Mouse (Mus musculus): ENCODE measurements around the gene Shroom3. TPM values are rescaled to one million over a fixed set of nuclear protein-coding genes. Genes with fewer than 3 reads are reported as not detected.

The Shroom3 gene
- polyA plus RNA-seq, 1 experiment from 2014 or later, result 1.1 TPM

DNA sequence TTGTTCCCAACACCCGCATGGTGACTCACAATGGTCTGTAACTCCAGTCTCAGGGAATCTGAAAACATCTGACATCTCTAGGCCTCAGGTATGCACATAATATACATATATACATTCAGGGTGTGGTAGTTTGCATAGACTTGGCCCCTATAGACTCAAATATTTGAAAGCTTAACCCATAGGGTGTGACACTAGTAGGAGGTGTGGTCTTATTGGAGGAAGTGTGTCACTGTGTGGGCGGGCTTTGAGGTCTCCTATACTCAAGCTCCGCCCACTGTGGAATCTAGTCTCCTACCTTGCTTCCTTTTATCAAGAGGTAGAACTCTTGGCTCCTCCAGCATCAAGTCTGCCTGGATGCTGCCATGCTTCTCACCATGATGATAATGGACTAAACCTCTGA lies 91.7 kb downstream of the Shroom3 start:
- H3K27ac ChIP-seq (ENCODE audit: low read length), result no peak overlapping the region
- H3K27me3 ChIP-seq (ENCODE audit: control insufficient read depth, insufficient read depth, low read depth, low read length), result no peaks in the 10 kb centered on the region
- H3K4me1 ChIP-seq (ENCODE audit: control insufficient read depth, insufficient read depth, low read length), result no peaks in the 10 kb centered on the region
- H3K9me3 ChIP-seq (replicated peaks; ENCODE audit: control insufficient read depth, low read length, poor library complexity, severe bottlenecking), result no peaks in the 10 kb centered on the region
- H3K36me3 ChIP-seq (ENCODE audit: control insufficient read depth, insufficient read depth, low read length), result no peaks in the 10 kb centered on the region
- H3K4me3 ChIP-seq (ENCODE audit: low read depth, low read length), result no peak overlapping the region
- 97% methylated on average over 3 of the region's 3 CpGs for WGBS
- H3K9ac ChIP-seq (ENCODE audit: low read depth, low read length), result no peak overlapping the region
- no peak overlapping the region for H3K4me2 ChIP-seq (ENCODE audit: low read length)
- ATAC-seq, result no peak

DNA sequence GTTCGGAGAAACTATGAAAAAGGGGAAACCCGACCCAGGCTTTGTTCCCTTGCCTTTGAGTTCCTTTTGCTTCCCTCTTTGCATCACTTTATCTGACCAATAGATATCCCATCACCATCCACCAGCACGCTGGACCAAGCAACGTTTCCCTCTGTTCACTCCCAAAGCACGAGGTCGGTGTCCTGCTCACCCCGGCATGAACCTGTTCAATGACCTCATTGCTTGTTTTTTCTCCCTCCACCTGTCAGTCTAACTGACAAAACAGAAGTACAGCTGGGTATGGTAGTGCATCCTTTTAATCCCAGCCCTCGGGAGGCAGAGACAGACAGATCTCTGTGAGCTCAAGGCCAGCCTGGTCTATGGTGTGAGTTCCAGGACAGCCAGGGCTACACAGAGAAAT lies 95.2 kb downstream of the Shroom3 start:
- H3K4me3 ChIP-seq (ENCODE audit: low read depth, low read length), result no peak overlapping the region
- H3K4me1 ChIP-seq (ENCODE audit: control insufficient read depth, insufficient read depth, low read length), result no peaks in the 10 kb centered on the region
- 71% methylated on average over 8 of the region's 8 CpGs for WGBS
- no peak overlapping the region for H3K9ac ChIP-seq (ENCODE audit: low read depth, low read length)
- H3K4me2 ChIP-seq (ENCODE audit: low read length), result no peak overlapping the region
- no peak for ATAC-seq
- H3K36me3 ChIP-seq (ENCODE audit: control insufficient read depth, insufficient read depth, low read length), result no peaks in the 10 kb centered on the region
- no peaks in the 10 kb centered on the region for H3K9me3 ChIP-seq (replicated peaks; ENCODE audit: control insufficient read depth, low read length, poor library complexity, severe bottlenecking)
- H3K27me3 ChIP-seq (ENCODE audit: control insufficient read depth, insufficient read depth, low read depth, low read length), result no peaks in the 10 kb centered on the region
- no peak overlapping the region for H3K27ac ChIP-seq (ENCODE audit: low read length)

DNA sequence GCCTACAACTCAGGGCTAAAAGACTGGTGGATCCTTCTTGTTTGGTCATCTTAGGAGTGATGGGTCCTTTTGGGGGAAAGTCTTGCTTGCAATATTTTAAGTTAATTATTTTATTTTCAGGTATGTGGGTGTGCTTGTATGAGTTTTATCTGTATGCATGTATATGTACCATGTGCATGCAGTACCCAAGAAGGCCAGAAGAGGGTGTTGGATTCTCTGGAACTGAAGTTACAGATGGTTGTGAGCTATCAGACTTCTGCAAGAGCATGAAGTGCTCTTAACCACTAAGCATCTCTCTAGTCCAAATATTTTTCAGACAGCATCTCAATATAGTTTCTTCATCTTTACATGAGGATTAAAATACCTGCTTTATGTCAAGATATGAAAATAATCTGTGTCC lies 97.8 kb downstream of the Shroom3 start:
- Histone ChIP-seq H3K27ac (ENCODE audit: low read length) (no peak overlapping the region), H3K9me3 (replicated peaks; ENCODE audit: control insufficient read depth, low read length, poor library complexity, severe bottlenecking) (no peaks in the 10 kb centered on the region), H3K4me3 (ENCODE audit: low read depth, low read length) (no peak overlapping the region), H3K27me3 (ENCODE audit: control insufficient read depth, insufficient read depth, low read depth, low read length) (no peaks in the 10 kb centered on the region), H3K4me2 (ENCODE audit: low read length) (no peak overlapping the region), H3K36me3 (ENCODE audit: control insufficient read depth, insufficient read depth, low read length) (no peaks in the 10 kb centered on the region), H3K4me1 (ENCODE audit: control insufficient read depth, insufficient read depth, low read length) (no peaks in the 10 kb centered on the region), H3K9ac (ENCODE audit: low read depth, low read length) (no peak overlapping the region)
- no peak for ATAC-seq

DNA sequence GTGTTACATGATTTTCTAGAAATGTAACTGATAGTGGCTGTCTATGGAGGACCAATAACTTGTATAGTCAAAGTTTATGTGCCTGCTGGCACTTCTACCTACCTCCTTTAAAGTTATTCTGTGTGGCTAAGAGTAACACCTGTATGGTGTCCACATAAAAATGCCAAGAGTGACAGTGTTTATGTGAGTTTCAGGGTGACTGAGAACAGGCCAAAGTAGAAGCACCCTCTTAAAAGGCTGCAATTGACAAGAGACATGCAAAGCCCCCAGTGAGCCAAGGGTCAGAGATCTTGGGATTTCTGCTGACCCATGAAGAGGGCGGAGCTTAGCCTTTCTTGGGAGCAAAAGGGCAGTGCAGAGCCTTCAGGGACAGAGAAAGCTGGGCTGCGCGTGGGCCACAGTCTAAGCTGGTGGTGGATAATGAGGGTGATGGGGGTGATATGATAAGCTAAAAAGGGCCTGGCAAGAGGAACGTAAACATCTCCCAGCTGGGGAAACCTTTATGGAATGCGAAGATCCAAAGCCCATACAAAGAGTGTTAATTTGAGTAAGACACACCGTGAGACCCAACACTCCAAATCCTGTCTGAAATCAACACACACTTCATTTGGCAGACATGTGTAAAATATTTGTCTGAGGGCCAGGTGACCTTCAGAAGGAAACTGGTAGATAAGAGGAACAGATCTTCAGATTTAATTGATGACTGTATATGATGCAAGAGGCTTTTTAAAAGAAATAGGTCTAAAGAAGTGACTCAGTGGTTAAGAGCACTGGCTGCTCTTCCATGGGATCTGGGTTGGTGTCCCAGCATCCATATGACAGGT lies 101.0 kb downstream of the Shroom3 start:
- no peaks in the 10 kb centered on the region for H3K36me3 ChIP-seq (ENCODE audit: control insufficient read depth, insufficient read depth, low read length)
- ATAC-seq, result no peak
- no peak overlapping the region for H3K27ac ChIP-seq (ENCODE audit: low read length)
- no peaks in the 10 kb centered on the region for H3K4me1 ChIP-seq (ENCODE audit: control insufficient read depth, insufficient read depth, low read length)
- 29% methylated on average over 6 of the region's 6 CpGs for WGBS
- no peak overlapping the region for H3K9ac ChIP-seq (ENCODE audit: low read depth, low read length)
- no peaks in the 10 kb centered on the region for H3K9me3 ChIP-seq (replicated peaks; ENCODE audit: control insufficient read depth, low read length, poor library complexity, severe bottlenecking)
- no peak overlapping the region for H3K4me2 ChIP-seq (ENCODE audit: low read length)
- no peak overlapping the region for H3K4me3 ChIP-seq (ENCODE audit: low read depth, low read length)
- H3K27me3 ChIP-seq (ENCODE audit: control insufficient read depth, insufficient read depth, low read depth, low read length), result no peaks in the 10 kb centered on the region

DNA sequence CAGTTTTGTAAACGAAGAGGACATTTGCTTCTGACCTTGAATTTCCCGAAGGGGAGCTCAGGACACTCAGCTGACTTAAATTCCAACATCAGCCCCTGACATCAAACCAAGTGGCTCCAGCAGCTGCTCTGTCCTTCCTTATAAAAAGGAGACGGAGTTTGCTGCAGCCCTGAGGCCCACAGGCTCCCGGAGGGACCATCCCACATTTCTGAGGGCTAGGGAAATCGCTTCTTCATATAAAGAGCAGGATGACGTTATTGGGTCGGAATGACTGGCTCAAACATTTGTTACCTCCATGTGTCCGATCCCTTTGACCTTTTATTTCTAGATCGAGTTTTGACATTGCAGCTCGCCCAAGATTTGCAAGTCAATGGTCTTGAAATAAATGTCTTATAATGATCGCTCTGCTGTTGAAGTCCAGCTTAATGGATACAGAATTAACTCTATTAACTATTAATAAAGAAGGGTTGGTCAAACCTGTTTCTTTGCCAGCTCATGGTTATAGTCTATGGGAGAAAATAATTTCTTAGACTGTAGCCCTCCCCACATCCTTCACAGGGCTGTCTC lies 102.7 kb downstream of the Shroom3 start:
- no peaks in the 10 kb centered on the region for H3K4me1 ChIP-seq (ENCODE audit: control insufficient read depth, insufficient read depth, low read length)
- no peaks in the 10 kb centered on the region for H3K36me3 ChIP-seq (ENCODE audit: control insufficient read depth, insufficient read depth, low read length)
- no peak overlapping the region for H3K9ac ChIP-seq (ENCODE audit: low read depth, low read length)
- ATAC-seq, result no peak
- no peak overlapping the region for H3K4me2 ChIP-seq (ENCODE audit: low read length)
- no peaks in the 10 kb centered on the region for H3K9me3 ChIP-seq (replicated peaks; ENCODE audit: control insufficient read depth, low read length, poor library complexity, severe bottlenecking)
- H3K27ac ChIP-seq (ENCODE audit: low read length), result no peak overlapping the region
- 89% methylated on average over 11 of the region's 11 CpGs for WGBS
- H3K4me3 ChIP-seq (ENCODE audit: low read depth, low read length), result no peak overlapping the region
- H3K27me3 ChIP-seq (ENCODE audit: control insufficient read depth, insufficient read depth, low read depth, low read length), result no peaks in the 10 kb centered on the region

DNA sequence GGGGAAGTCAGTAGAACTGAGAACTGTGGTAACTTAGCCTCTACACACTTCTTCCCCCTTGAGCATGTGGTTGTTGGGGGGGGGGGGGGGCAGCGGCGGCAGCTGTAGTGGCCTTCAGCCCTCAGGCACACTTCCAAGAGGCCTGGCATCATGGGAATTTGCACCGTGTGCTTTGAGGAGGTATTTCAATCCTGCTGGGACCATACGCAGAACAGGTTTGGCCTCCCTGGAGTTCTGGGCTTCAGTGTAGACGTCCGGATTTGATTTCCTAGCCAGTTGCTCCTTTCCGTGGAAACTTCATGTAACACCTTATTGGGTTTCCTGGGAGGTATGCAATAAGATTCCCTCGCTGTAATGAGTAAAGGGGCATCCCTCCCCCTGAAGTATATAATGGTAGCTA lies 105.8 kb downstream of the Shroom3 start:
- Histone ChIP-seq H3K27ac (ENCODE audit: low read length) (no peak overlapping the region), H3K9me3 (replicated peaks; ENCODE audit: control insufficient read depth, low read length, poor library complexity, severe bottlenecking) (no peaks in the 10 kb centered on the region), H3K36me3 (ENCODE audit: control insufficient read depth, insufficient read depth, low read length) (no peaks in the 10 kb centered on the region), H3K4me2 (ENCODE audit: low read length) (no peak overlapping the region), H3K27me3 (ENCODE audit: control insufficient read depth, insufficient read depth, low read depth, low read length) (no peaks in the 10 kb centered on the region), H3K4me1 (ENCODE audit: control insufficient read depth, insufficient read depth, low read length) (no peaks in the 10 kb centered on the region), H3K9ac (ENCODE audit: low read depth, low read length) (no peak overlapping the region), H3K4me3 (ENCODE audit: low read depth, low read length) (no peak overlapping the region)
- ATAC-seq, result no peak
- WGBS, result 74% methylated on average over 8 of the region's 8 CpGs

DNA sequence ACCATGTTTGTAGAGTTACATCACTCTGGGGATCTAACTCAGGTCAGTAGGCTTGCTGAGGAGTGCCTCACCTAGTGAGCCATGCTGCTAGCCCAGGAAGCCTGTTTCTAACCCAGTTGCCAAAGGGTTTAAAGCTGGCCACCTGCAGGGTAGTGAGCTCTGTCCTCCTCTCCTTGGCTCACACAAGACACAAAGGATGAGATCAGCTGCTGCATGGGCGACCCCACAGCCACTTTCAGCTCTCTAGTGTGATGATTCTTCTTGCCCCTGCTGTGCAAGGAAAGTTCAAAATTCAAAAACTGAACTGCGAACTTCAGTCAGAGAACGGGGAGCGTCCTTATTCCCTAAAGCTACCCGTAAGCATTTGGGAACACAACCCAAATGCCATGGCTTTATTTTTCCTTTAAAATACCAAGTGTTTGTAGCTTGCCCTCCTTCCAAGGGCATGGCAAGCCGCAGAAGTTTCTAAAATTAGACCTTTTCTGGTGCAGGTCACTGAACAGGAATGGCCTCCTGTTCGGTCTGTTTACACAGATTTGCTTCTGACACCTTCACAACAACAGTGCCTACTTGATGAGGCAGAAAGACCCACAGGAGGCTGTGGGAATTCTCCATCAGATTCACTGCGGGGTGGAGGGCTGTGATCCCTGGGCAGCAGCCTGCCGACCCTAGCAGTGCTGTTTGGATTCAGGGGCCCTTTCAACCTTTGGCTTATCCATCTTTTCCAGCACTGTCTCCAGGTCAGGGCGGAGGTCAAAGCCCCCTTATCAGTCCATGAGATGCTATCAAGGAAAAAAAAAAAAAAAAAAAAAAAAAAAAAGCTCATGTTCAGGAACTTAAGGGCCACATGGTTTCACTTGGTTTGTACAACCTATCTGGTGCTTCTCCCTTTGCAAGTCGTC lies 113.1 kb downstream of the Shroom3 start:
- Histone ChIP-seq H3K27ac (ENCODE audit: low read length) (no peak overlapping the region), H3K4me1 (ENCODE audit: control insufficient read depth, insufficient read depth, low read length) (no peaks in the 10 kb centered on the region), H3K4me3 (ENCODE audit: low read depth, low read length) (no peak overlapping the region), H3K36me3 (ENCODE audit: control insufficient read depth, insufficient read depth, low read length) (no peaks in the 10 kb centered on the region), H3K27me3 (ENCODE audit: control insufficient read depth, insufficient read depth, low read depth, low read length) (no peaks in the 10 kb centered on the region), H3K9me3 (replicated peaks; ENCODE audit: control insufficient read depth, low read length, poor library complexity, severe bottlenecking) (no peaks in the 10 kb centered on the region), H3K9ac (ENCODE audit: low read depth, low read length) (no peak overlapping the region), H3K4me2 (ENCODE audit: low read length) (no peak overlapping the region)
- ATAC-seq, result no peak
- 26% methylated on average over 11 of the region's 11 CpGs for WGBS

DNA sequence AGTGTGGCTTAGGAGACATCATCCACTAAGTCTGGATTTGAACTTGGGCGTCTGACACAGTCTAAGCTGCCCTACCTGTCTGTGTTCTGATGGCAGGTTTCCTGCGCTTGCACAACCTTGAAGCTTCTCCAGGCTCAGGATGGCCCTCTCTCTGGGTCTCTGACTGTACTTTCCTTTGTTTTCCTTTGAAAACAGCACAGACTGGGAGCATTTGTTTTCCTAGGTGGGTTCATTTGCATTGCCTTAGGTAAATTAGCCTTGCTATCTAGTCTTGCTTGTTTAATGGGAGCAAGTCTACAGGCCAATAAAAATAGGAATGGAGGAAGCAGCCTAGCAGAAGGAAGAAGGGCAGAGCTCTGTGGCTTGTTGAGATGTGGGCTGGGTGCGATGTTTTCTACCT lies 114.7 kb downstream of the Shroom3 start:
- Histone ChIP-seq H3K4me1 (ENCODE audit: control insufficient read depth, insufficient read depth, low read length) (no peaks in the 10 kb centered on the region), H3K9me3 (replicated peaks; ENCODE audit: control insufficient read depth, low read length, poor library complexity, severe bottlenecking) (no peaks in the 10 kb centered on the region), H3K36me3 (ENCODE audit: control insufficient read depth, insufficient read depth, low read length) (no peaks in the 10 kb centered on the region), H3K27ac (ENCODE audit: low read length) (no peak overlapping the region), H3K4me2 (ENCODE audit: low read length) (no peak overlapping the region), H3K9ac (ENCODE audit: low read depth, low read length) (no peak overlapping the region), H3K4me3 (ENCODE audit: low read depth, low read length) (no peak overlapping the region), H3K27me3 (ENCODE audit: control insufficient read depth, insufficient read depth, low read depth, low read length) (no peaks in the 10 kb centered on the region)
- WGBS, result 89% methylated on average over 3 of the region's 3 CpGs
- no peak for ATAC-seq

DNA sequence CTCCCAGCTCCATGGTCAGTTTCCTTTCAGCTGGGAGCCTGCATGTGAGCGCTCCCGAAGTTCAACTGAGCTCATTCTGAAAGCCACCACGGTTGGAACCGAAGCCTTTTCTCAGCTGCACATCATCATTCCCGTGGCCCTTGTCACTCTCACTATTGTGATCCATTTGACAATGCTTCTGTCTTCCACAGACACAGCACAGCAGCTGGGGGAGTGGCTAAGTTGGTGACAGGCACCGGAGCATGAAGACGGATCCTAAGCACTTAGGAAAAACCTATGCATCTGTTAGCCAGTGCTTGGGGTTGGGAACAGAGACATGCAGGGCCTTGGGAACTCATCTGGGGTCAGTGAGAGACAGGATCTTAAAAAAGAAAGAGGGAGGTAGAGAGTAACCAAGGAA lies 121.1 kb downstream of the Shroom3 start:
- WGBS, result 15% methylated on average over 7 of the region's 7 CpGs
- Histone ChIP-seq H3K36me3 (ENCODE audit: control insufficient read depth, insufficient read depth, low read length) (no peaks in the 10 kb centered on the region), H3K4me1 (ENCODE audit: control insufficient read depth, insufficient read depth, low read length) (peaks cover 11% of the 10 kb centered on the region), H3K27me3 (ENCODE audit: control insufficient read depth, insufficient read depth, low read depth, low read length) (no peaks in the 10 kb centered on the region; the same call in 1 of the 2 replicates), H3K9me3 (replicated peaks; ENCODE audit: control insufficient read depth, low read length, poor library complexity, severe bottlenecking) (no peaks in the 10 kb centered on the region), H3K4me2 (ENCODE audit: low read length) (no peak overlapping the region), H3K9ac (ENCODE audit: low read depth, low read length) (no peak overlapping the region), H3K4me3 (ENCODE audit: low read depth, low read length) (no peak overlapping the region), H3K27ac (ENCODE audit: low read length) (no peak overlapping the region)
- no peak for ATAC-seq
